Mouse (Mus musculus): ENCODE data around the gene Mrpl37. TPM values are rescaled to one million over a fixed set of nuclear protein-coding genes. Genes with fewer than 3 reads are reported as not detected.

Gene Mrpl37
- polyA plus RNA-seq (2015; fragmentation: Nextera tagmentation; extraction: Ambion mirVana), result 46.6 and 50.0 TPM in 2 replicates

GRCm38 (mm10) chr4:107066252-107067124 lies at the start of gene Mrpl37, which contains the start of gene Cyb5rl:
Gene Mrpl37 (minus strand): TSS chr4:107066868.
Gene Cyb5rl (plus strand): TSS chr4:107066988.

GRCm38 (mm10) chr4:107096841-107097373 lies 30.2 kb upstream of the Mrpl37 start, which contains the start of gene Cdcp2:
Gene Cdcp2 (plus strand): TSS chr4:107096891.

Other genes with a start within 250 kb of the Mrpl37 start
- 77.8 and 78.9 TPM in 2 replicates for gene Ssbp3, start 156.2 kb downstream of the Mrpl37 start, polyA plus RNA-seq (2015; fragmentation: Nextera tagmentation; extraction: Ambion mirVana)
- gene Cyb5rl, start 120 bp upstream of the Mrpl37 start, polyA plus RNA-seq (2015; fragmentation: Nextera tagmentation; extraction: Ambion mirVana), result 1.6 and 2.6 TPM in 2 replicates
- gene Cdcp2, start 30.0 kb upstream of the Mrpl37 start, polyA plus RNA-seq (2015; fragmentation: Nextera tagmentation; extraction: Ambion mirVana), result not detected in 2 replicates
- gene Tmem59, start 111.5 kb upstream of the Mrpl37 start, polyA plus RNA-seq (2015; fragmentation: Nextera tagmentation; extraction: Ambion mirVana), result 206 and 236 TPM in 2 replicates
- gene Tceanc2, start 112.2 kb upstream of the Mrpl37 start, polyA plus RNA-seq (2015; fragmentation: Nextera tagmentation; extraction: Ambion mirVana), result 25.7 and 28.1 TPM in 2 replicates
- not detected in 2 replicates for gene Ldlrad1, start 142.3 kb upstream of the Mrpl37 start, polyA plus RNA-seq (2015; fragmentation: Nextera tagmentation; extraction: Ambion mirVana)
- 18.6 and 19.7 TPM in 2 replicates for gene Lrrc42, start 186.7 kb upstream of the Mrpl37 start, polyA plus RNA-seq (2015; fragmentation: Nextera tagmentation; extraction: Ambion mirVana)
- 14.6 and 16.7 TPM in 2 replicates for gene Hspb11, start 186.7 kb upstream of the Mrpl37 start, polyA plus RNA-seq (2015; fragmentation: Nextera tagmentation; extraction: Ambion mirVana)
- gene Dio1, start 240.3 kb upstream of the Mrpl37 start, polyA plus RNA-seq (2015; fragmentation: Nextera tagmentation; extraction: Ambion mirVana), result not detected in 2 replicates
- gene Yipf1, start 247.5 kb upstream of the Mrpl37 start, polyA plus RNA-seq (2015; fragmentation: Nextera tagmentation; extraction: Ambion mirVana), result 39.6 and 42.4 TPM in 2 replicates

Measured in spleen, postnatal 0 days (tissue).